Mouse (Mus musculus): ENCODE data around the gene Gabarapl1.

- TF ChIP-seq CTCF (IDR thresholded peaks at IDR 0.05; ENCODE audit: low read depth): no peak
- no peak; the same call in 1 of the 2 replicates for TF ChIP-seq EP300 (IDR thresholded peaks at IDR 0.05; ENCODE audit: low read depth)
Measured at GRCm38 (mm10) chr6:129557298-129558023, 24.5 kb downstream of the Gabarapl1 start.

Data from liver, embryonic 14.5 days (tissue).